Mouse (Mus musculus): Measurements from ENCODE around the gene Gm20604. TPM values are rescaled to one million over a fixed set of nuclear protein-coding genes. Genes with fewer than 3 reads are reported as not detected.

Gm20604 gene
- polyA plus RNA-seq, 1 experiment from 2014 or later: 26.6 TPM

DNA sequence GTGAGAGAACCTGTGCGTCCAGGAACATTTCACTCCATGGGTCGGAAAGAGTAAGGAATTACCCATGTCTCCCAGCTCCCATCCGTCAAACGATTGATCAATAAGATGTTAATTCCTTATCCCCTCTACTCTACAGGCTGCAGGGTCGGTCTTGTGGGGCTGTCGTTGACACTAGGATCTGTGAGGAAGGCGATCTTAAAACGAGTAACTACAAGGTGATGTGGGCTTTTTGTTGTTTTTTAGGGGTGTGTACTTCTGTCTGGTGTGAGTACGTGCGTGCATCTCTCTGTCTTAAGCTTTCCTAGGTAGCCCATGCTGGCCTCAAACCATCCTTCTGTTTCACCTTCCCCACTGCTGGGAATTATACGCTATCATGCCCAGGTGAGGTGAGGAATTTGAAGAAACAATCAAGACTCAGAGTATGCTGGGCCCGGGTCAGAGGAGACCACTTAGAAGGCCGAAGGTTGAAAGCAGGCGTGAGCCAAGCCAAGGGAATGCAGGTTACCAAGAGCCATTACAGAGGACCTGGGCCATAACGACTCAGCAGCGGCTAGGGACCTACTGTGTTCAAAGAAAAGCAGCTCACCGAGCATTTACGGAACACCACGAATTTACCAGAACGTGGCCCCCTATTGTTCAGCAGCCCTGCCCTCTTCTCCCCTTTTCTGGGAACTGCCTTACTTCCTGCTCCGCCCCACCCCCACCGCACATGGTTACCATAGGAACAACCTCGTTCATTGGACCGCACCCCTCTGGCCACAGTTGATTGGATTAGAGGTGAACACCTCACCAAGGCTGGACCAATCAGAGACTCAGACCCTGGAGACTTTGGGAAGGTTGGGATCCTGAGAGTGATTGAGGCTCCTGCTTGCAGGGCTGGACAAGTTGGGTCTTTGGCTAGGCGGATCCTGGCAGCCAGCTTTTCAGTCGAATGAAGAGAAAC, 28.3 kb downstream of the Gm20604 start:
- H3K36me3 ChIP-seq (ENCODE audit: insufficient read depth, low read length): no peaks in the 10 kb centered on the region
- no peaks in the 10 kb centered on the region for H3K27me3 ChIP-seq (ENCODE audit: insufficient read depth, low read length)
- WGBS: 29% methylated on average over 26 of the region's 26 CpGs
- peak overlapping the region; percentile 29; the same call in 1 of the 2 replicates for H3K9ac ChIP-seq (replicated peaks; ENCODE audit: low read length)
- H3K9me3 ChIP-seq (ENCODE audit: low read length): no peaks in the 10 kb centered on the region
- peak overlapping the region; percentile 93 for H3K27ac ChIP-seq (ENCODE audit: low read length)
- peak overlapping the region; percentile 27 for H3K4me3 ChIP-seq (ENCODE audit: low read length)
- peaks cover 17% of the 10 kb centered on the region for H3K4me1 ChIP-seq (ENCODE audit: insufficient read depth, low read length)
- peak; percentile 98 for ATAC-seq (ENCODE audit: low FRiP score, low TSS enrichment)
- peak overlapping the region; percentile 53 for H3K4me2 ChIP-seq (replicated peaks; ENCODE audit: low read depth, low read length)

- Histone ChIP-seq H3K27ac (ENCODE audit: low read length) (no peak overlapping the region), H3K4me1 (ENCODE audit: insufficient read depth, low read length) (peaks cover 21% of the 10 kb centered on the region), H3K27me3 (ENCODE audit: insufficient read depth, low read length) (no peaks in the 10 kb centered on the region), H3K36me3 (ENCODE audit: insufficient read depth, low read length) (no peaks in the 10 kb centered on the region), H3K9me3 (ENCODE audit: low read length) (no peaks in the 10 kb centered on the region), H3K9ac (replicated peaks; ENCODE audit: low read length) (no peak overlapping the region), H3K4me3 (ENCODE audit: low read length) (no peak overlapping the region), H3K4me2 (replicated peaks; ENCODE audit: low read depth, low read length) (no peak overlapping the region)
- no peak for ATAC-seq (ENCODE audit: low FRiP score, low TSS enrichment)
- WGBS: 63% methylated on average over 7 of the region's 7 CpGs
These were observed 32.7 kb downstream of the Gm20604 start for GRCm38 (mm10) chr12:102725761-102726175.

DNA sequence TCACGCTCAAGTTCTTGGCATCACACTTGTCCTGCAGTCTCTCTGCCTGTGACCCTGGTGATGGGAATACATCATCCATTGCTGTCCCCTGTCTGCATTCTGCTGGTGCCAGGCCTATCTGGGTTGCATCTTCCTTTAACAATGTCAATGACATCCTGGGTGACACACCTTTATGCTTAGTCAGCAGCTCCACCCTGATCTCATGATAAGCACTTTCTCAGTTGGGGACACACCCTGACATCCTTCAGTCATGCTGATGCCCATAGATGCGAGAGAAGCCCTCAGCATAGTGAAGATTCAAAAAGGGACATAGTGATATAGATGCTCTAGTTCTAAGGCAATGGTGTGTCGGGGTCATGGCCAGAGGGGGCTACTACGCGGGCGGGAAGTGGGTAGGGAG, 33.3 kb downstream of the Gm20604 start:
- peaks cover 14% of the 10 kb centered on the region for H3K4me1 ChIP-seq (ENCODE audit: insufficient read depth, low read length)
- no peak overlapping the region for H3K27ac ChIP-seq (ENCODE audit: low read length)
- no peak overlapping the region for H3K9ac ChIP-seq (replicated peaks; ENCODE audit: low read length)
- H3K36me3 ChIP-seq (ENCODE audit: insufficient read depth, low read length): no peaks in the 10 kb centered on the region
- 92% methylated on average over 6 of the region's 6 CpGs for WGBS
- ATAC-seq (ENCODE audit: low FRiP score, low TSS enrichment): no peak
- H3K4me2 ChIP-seq (replicated peaks; ENCODE audit: low read depth, low read length): no peak overlapping the region
- no peak overlapping the region for H3K4me3 ChIP-seq (ENCODE audit: low read length)
- no peaks in the 10 kb centered on the region for H3K9me3 ChIP-seq (ENCODE audit: low read length)
- no peaks in the 10 kb centered on the region for H3K27me3 ChIP-seq (ENCODE audit: insufficient read depth, low read length)

DNA sequence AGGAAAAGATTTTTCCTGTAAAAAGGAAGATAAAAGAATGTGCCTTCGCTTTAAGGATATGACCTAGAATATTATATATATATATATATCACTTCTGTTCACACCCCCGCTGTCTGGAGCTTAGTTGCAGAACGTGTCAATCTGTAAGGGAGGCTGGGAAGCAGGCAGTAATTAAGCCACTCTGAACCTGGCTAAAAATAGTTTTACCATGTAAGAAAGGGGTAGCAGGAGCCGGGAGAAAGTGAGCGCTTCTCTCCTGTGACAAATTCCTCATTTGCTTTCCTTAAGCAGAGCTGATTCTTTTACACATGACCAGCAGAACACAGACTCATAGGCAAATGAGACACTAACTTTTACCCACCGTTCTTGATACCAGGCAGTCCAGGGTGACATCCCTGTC, 34.6 kb downstream of the Gm20604 start:
- no peak for ATAC-seq (ENCODE audit: low FRiP score, low TSS enrichment)
- 59% methylated on average over 6 of the region's 6 CpGs for WGBS
- no peak overlapping the region for H3K9ac ChIP-seq (replicated peaks; ENCODE audit: low read length)
- no peaks in the 10 kb centered on the region for H3K9me3 ChIP-seq (ENCODE audit: low read length)
- H3K4me1 ChIP-seq (ENCODE audit: insufficient read depth, low read length): peaks cover 10% of the 10 kb centered on the region; the same call in 1 of the 2 replicates
- H3K27me3 ChIP-seq (ENCODE audit: insufficient read depth, low read length): no peaks in the 10 kb centered on the region
- no peak overlapping the region for H3K4me2 ChIP-seq (replicated peaks; ENCODE audit: low read depth, low read length)
- H3K4me3 ChIP-seq (ENCODE audit: low read length): no peak overlapping the region
- no peaks in the 10 kb centered on the region for H3K36me3 ChIP-seq (ENCODE audit: insufficient read depth, low read length)
- no peak overlapping the region for H3K27ac ChIP-seq (ENCODE audit: low read length)

DNA sequence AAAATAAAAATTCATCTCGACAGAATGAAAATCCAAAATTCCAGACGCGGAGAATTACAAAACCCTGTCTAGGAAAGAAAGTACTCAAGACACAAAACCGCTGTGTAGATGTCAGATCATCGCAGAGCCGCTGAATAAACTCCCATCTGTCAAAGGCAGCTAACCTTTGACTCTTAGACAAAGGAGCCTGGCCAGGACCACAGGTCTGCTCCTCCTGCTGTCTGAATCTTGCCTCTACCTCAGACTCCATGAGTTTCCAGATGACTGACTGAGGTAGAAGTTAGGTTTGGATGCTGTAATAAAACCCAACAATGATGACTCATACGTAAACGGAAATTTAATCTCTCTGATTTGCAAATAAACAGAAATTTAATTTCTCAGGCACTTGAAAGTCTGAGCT, 35.5 kb downstream of the Gm20604 start:
- H3K9me3 ChIP-seq (ENCODE audit: low read length): no peaks in the 10 kb centered on the region
- H3K36me3 ChIP-seq (ENCODE audit: insufficient read depth, low read length): no peaks in the 10 kb centered on the region
- H3K4me1 ChIP-seq (ENCODE audit: insufficient read depth, low read length): peaks cover 10% of the 10 kb centered on the region; the same call in 1 of the 2 replicates
- no peaks in the 10 kb centered on the region for H3K27me3 ChIP-seq (ENCODE audit: insufficient read depth, low read length)
- WGBS: 60% methylated on average over 8 of the region's 8 CpGs
- no peak overlapping the region for H3K4me3 ChIP-seq (ENCODE audit: low read length)
- no peak for ATAC-seq (ENCODE audit: low FRiP score, low TSS enrichment)
- no peak overlapping the region; the same call in 1 of the 2 replicates for H3K4me2 ChIP-seq (replicated peaks; ENCODE audit: low read depth, low read length)
- peak overlapping the region; percentile 26 for H3K27ac ChIP-seq (ENCODE audit: low read length)
- no peak overlapping the region for H3K9ac ChIP-seq (replicated peaks; ENCODE audit: low read length)

DNA sequence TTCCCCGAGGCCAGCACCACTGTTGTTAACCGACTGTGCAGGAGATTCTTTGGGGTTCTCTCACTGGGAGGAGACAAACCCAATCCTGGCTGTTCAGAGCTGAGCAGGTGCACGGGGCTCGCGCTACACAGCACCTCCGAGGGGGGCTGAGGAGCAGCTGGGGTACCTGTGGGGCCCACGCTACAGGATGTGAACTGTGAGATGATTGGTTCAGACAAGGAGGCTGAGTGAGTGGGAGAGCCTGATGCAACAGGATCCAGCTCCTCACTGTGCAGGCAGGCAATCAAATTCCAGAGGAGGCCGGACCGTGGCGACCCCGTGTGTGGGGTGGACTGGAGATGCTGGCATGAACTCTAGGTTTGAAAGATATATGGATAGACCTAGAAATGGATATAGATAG, 36.0 kb downstream of the Gm20604 start:
- 23% methylated on average over 11 of the region's 11 CpGs for WGBS
- Histone ChIP-seq H3K27ac (ENCODE audit: low read length) (peak overlapping the region; percentile 64), H3K27me3 (ENCODE audit: insufficient read depth, low read length) (no peaks in the 10 kb centered on the region)

GRCm38 (mm10) chr12:102719552-102720315, 38.7 kb downstream of the Gm20604 start:
- H3K27ac ChIP-seq (ENCODE audit: low read length): no peak overlapping the region
- H3K27me3 ChIP-seq (ENCODE audit: insufficient read depth, low read length): no peaks in the 10 kb centered on the region
- peak; percentile 47; the same call in 1 of the 2 replicates for ATAC-seq (ENCODE audit: low FRiP score, low TSS enrichment)
- no peak overlapping the region for H3K4me3 ChIP-seq (ENCODE audit: low read length)
- H3K4me2 ChIP-seq (replicated peaks; ENCODE audit: low read depth, low read length): no peak overlapping the region
- H3K9me3 ChIP-seq (ENCODE audit: low read length): no peaks in the 10 kb centered on the region
- peaks cover 10% of the 10 kb centered on the region; the same call in 1 of the 2 replicates for H3K4me1 ChIP-seq (ENCODE audit: insufficient read depth, low read length)
- no peak overlapping the region for H3K9ac ChIP-seq (replicated peaks; ENCODE audit: low read length)
- H3K36me3 ChIP-seq (ENCODE audit: insufficient read depth, low read length): no peaks in the 10 kb centered on the region
- WGBS: 30% methylated on average over 13 of the region's 13 CpGs

More for the DNA sequence above, 36.0 kb downstream of the Gm20604 start:
- peak; percentile 79 for ATAC-seq (ENCODE audit: low FRiP score, low TSS enrichment)
- Histone ChIP-seq H3K4me2 (replicated peaks; ENCODE audit: low read depth, low read length) (peak overlapping the region; percentile 26; the same call in 1 of the 2 replicates), H3K9me3 (ENCODE audit: low read length) (no peaks in the 10 kb centered on the region), H3K4me1 (ENCODE audit: insufficient read depth, low read length) (peaks cover 10% of the 10 kb centered on the region; the same call in 1 of the 2 replicates), H3K36me3 (ENCODE audit: insufficient read depth, low read length) (no peaks in the 10 kb centered on the region), H3K4me3 (ENCODE audit: low read length) (no peak overlapping the region), H3K9ac (replicated peaks; ENCODE audit: low read length) (peak overlapping the region; percentile 31; the same call in 1 of the 2 replicates)

GRCm38 (mm10) chr12:102714654-102715395, 43.6 kb downstream of the Gm20604 start:
- 83% methylated on average over 10 of the region's 10 CpGs for WGBS
- no peaks in the 10 kb centered on the region for H3K4me1 ChIP-seq (ENCODE audit: insufficient read depth, low read length)
- H3K4me2 ChIP-seq (replicated peaks; ENCODE audit: low read depth, low read length): no peak overlapping the region
- H3K27ac ChIP-seq (ENCODE audit: low read length): no peak overlapping the region
- no peak overlapping the region for H3K9ac ChIP-seq (replicated peaks; ENCODE audit: low read length)
- no peak overlapping the region for H3K4me3 ChIP-seq (ENCODE audit: low read length)
- ATAC-seq (ENCODE audit: low FRiP score, low TSS enrichment): no peak
- no peaks in the 10 kb centered on the region for H3K36me3 ChIP-seq (ENCODE audit: insufficient read depth, low read length)
- H3K9me3 ChIP-seq (ENCODE audit: low read length): no peaks in the 10 kb centered on the region
- H3K27me3 ChIP-seq (ENCODE audit: insufficient read depth, low read length): no peaks in the 10 kb centered on the region

DNA sequence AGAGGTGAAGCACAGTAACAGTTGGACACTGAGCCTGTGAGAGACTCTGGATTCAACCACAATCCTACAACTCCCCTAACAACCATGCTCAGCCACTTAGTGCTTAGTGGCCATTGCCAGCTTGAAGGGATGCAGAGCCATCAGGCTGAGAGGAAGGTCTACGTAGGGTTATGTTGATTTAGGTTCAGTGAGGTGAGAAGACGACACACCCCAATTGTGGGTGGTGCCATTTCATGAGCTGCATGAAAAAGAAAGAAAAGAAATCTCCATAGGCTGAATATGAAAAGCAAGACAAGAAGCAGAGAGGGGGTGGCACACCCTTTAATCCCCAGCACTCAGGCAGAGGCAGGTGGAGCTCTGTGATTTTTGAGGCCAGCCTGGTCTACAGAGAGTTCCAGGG, 44.4 kb downstream of the Gm20604 start:
- Histone ChIP-seq H3K36me3 (ENCODE audit: insufficient read depth, low read length) (no peaks in the 10 kb centered on the region), H3K27me3 (ENCODE audit: insufficient read depth, low read length) (no peaks in the 10 kb centered on the region), H3K9ac (replicated peaks; ENCODE audit: low read length) (no peak overlapping the region), H3K4me3 (ENCODE audit: low read length) (no peak overlapping the region), H3K9me3 (ENCODE audit: low read length) (no peaks in the 10 kb centered on the region), H3K4me1 (ENCODE audit: insufficient read depth, low read length) (no peaks in the 10 kb centered on the region), H3K4me2 (replicated peaks; ENCODE audit: low read depth, low read length) (no peak overlapping the region), H3K27ac (ENCODE audit: low read length) (no peak overlapping the region)
- WGBS: 35% methylated on average over 2 of the region's 2 CpGs
- no peak for ATAC-seq (ENCODE audit: low FRiP score, low TSS enrichment)

All from kidney, embryonic 16.5 days (tissue).